Mouse (Mus musculus) limb, embryonic 14.5 days (tissue): ENCODE results near the gene Tpi1. TPM values are rescaled to one million over a fixed set of nuclear protein-coding genes. Genes with fewer than 3 reads are reported as not detected.
"Not testable (repeated sequence)": the region's sequence is repeated elsewhere in the genome, so short reads cannot be mapped to it uniquely, and the experiment has no call there.

Experiments
- ATAC-seq: fragments of 200-750 bp; cut with Nextera tagmentation; 2 replicates; pipeline ENCODE4 v1.8.0; 2017; ENCODE audit warnings: low read depth, moderate number of reproducible peaks, moderate TSS enrichment; ENCODE audit not compliant: low FRiP score
- DNase-seq: peaks from one replicate; pipeline ENCODE4 v3.0.0-alpha.2; 2015; ENCODE audit warnings: low spot score
- H3K27ac ChIP-seq: fragments of 300-500 bp; sonication (generic); replicated peaks from 2 replicates; pipeline ENCODE4 v1.5.1; 2014; ENCODE audit warnings: low read depth, mild to moderate bottlenecking, low read length, moderate library complexity, mixed read lengths
- H3K27me3 ChIP-seq: fragments of 300-500 bp; sonication (generic); 2 replicates; pipeline ENCODE4 v1.6.1; 2014; ENCODE audit warnings: low read length, mixed read lengths; ENCODE audit not compliant: control insufficient read depth, insufficient read depth
- H3K36me3 ChIP-seq: fragments of 300-500 bp; sonication (generic); 2 replicates; pipeline ENCODE4 v1.6.1; 2014; ENCODE audit warnings: mild to moderate bottlenecking, low read length, moderate library complexity, mixed read lengths; ENCODE audit not compliant: control insufficient read depth, insufficient read depth
- H3K4me1 ChIP-seq: fragments of 300-500 bp; sonication (generic); 2 replicates; pipeline ENCODE4 v1.6.1; 2014; ENCODE audit warnings: antibody characterized with exemption, low read length, mixed read lengths; ENCODE audit not compliant: control insufficient read depth, insufficient read depth
- H3K4me2 ChIP-seq: fragments of 300-500 bp; sonication (generic); replicated peaks from 2 replicates; pipeline ENCODE4 v1.6.1; 2014; ENCODE audit warnings: low read depth, mild to moderate bottlenecking, low read length, moderate library complexity; ENCODE audit not compliant: severe bottlenecking
- H3K4me3 ChIP-seq: fragments of 300-500 bp; sonication (generic); replicated peaks from 2 replicates; pipeline ENCODE4 v1.5.1; 2014; ENCODE audit warnings: low read length
- H3K9ac ChIP-seq: fragments of 300-500 bp; sonication (generic); 2 replicates; pipeline ENCODE4 v1.6.1; 2014; ENCODE audit warnings: mild to moderate bottlenecking, low read depth, low read length, moderate library complexity; ENCODE audit not compliant: severe bottlenecking
- H3K9me3 ChIP-seq: fragments of 300-500 bp; sonication (generic); 2 replicates; pipeline ENCODE4 v1.6.1; 2016; ENCODE audit warnings: low read length; ENCODE audit not compliant: control insufficient read depth
- POLR2A ChIP-seq: fragments of 200-500 bp; IDR thresholded peaks from 2 replicates; pipeline ENCODE4 v1.8.0; 2012; ENCODE audit warnings: inconsistent platforms, mild to moderate bottlenecking, moderate library complexity, borderline replicate concordance; ENCODE audit not compliant: insufficient read depth, insufficient read length; ENCODE audit errors: extremely low read depth
- WGBS: fragments of 180-500 bp; shearing (Covaris S2); extraction: QIAGEN DNeasy Blood & Tissue Kit; methylation state at CpG from one replicate; pipeline ENCODE4 v1.1.7; 2014; 5-methylcytosine and 5-hydroxymethylcytosine counted together
- polyA plus RNA-seq, 2 experiments: library from polyadenylated mRNA; depleted of rRNA in 1 of 2; stranded (reverse) in 1 of 2; unstranded in 1 of 2; fragments of >200 nt; fragmentation: Nextera tagmentation in 1 of 2; extraction: Ambion mirVana in 1 of 2; gene quantifications; 2 replicates each; pipeline versions ENCODE4 v1.2.1 to v1.2.3; 2012 to 2014

Tpi1 gene
- polyA plus RNA-seq, 2 experiments = 744 to 825 TPM

GRCm38 (mm10) chr6:124803061-124803460 is 11.0 kb downstream of the Tpi1 start:
- Histone ChIP-seq H3K9ac (no peak overlapping the region), H3K9me3 (no peaks in the 10 kb centered on the region), H3K27me3 (no peaks in the 10 kb centered on the region), H3K4me2 (no peak overlapping the region), H3K36me3 (no peaks in the 10 kb centered on the region), H3K4me1 (0 out of 2 replicates have a peak, but pooled peaks cover 4% of the 10 kb centered on the region), H3K27ac (no peak overlapping the region), H3K4me3 (no peak overlapping the region)
- WGBS = 84% methylated on average over 3 of the region's 3 CpGs
- no peak for ATAC-seq
- DNase-seq = no peak
- no peak for TF ChIP-seq POLR2A

GRCm38 (mm10) chr6:124802400-124802799 is 11.7 kb downstream of the Tpi1 start:
- H3K27ac ChIP-seq, H3K27me3 ChIP-seq, H3K9ac ChIP-seq, H3K9me3 ChIP-seq, H3K36me3 ChIP-seq, ATAC-seq, DNase-seq, H3K4me1 ChIP-seq: not testable (repeated sequence)
- Histone ChIP-seq H3K4me3 (0 out of 2 replicates have a peak overlapping the region, but pooled peaks have one; percentile 8), H3K4me2 (peak overlapping the region; percentile 19; the same call in 1 of the 2 replicates)
- 14% methylated on average over 5 of the region's 9 CpGs for WGBS

- TF ChIP-seq POLR2A = no peak
- H3K9ac ChIP-seq = no peak overlapping the region
- no peak for DNase-seq
- WGBS = 75% methylated on average over 2 of the region's 2 CpGs
- H3K36me3 ChIP-seq = no peaks in the 10 kb centered on the region
- H3K9me3 ChIP-seq = no peaks in the 10 kb centered on the region
- ATAC-seq = no peak
- H3K27me3 ChIP-seq = no peaks in the 10 kb centered on the region
- H3K4me3 ChIP-seq = no peak overlapping the region
- no peaks in the 10 kb centered on the region for H3K4me1 ChIP-seq
- no peak overlapping the region for H3K27ac ChIP-seq
- no peak overlapping the region for H3K4me2 ChIP-seq
Measured at GRCm38 (mm10) chr6:124796200-124796599, 17.9 kb downstream of the Tpi1 start.

GRCm38 (mm10) chr6:124795781-124796180 is 18.3 kb downstream of the Tpi1 start:
- H3K27me3 ChIP-seq = no peaks in the 10 kb centered on the region
- H3K4me3 ChIP-seq = no peak overlapping the region
- ATAC-seq = no peak
- no peak overlapping the region for H3K27ac ChIP-seq
- H3K4me2 ChIP-seq = no peak overlapping the region
- no peaks in the 10 kb centered on the region for H3K4me1 ChIP-seq
- DNase-seq = no peak
- no peaks in the 10 kb centered on the region for H3K9me3 ChIP-seq
- no peaks in the 10 kb centered on the region for H3K36me3 ChIP-seq
- 81% methylated on average over 4 of the region's 4 CpGs for WGBS
- no peak for TF ChIP-seq POLR2A
- no peak overlapping the region for H3K9ac ChIP-seq

- no peak for TF ChIP-seq POLR2A
- Histone ChIP-seq H3K27me3 (no peaks in the 10 kb centered on the region), H3K9ac (no peak overlapping the region), H3K4me2 (no peak overlapping the region), H3K27ac (no peak overlapping the region), H3K4me3 (no peak overlapping the region), H3K9me3 (no peaks in the 10 kb centered on the region), H3K36me3 (no peaks in the 10 kb centered on the region), H3K4me1 (no peaks in the 10 kb centered on the region)
- DNase-seq = no peak
- WGBS = 86% methylated on average over 3 of the region's 3 CpGs
- ATAC-seq = no peak
Measured at GRCm38 (mm10) chr6:124791911-124792310, 22.2 kb downstream of the Tpi1 start.

GRCm38 (mm10) chr6:124790121-124790520 is 24.0 kb downstream of the Tpi1 start:
- H3K4me3 ChIP-seq = no peak overlapping the region
- ATAC-seq (no peak), DNase-seq (no peak)
- no peak overlapping the region for H3K4me2 ChIP-seq
- 62% methylated on average over 4 of the region's 4 CpGs for WGBS
- H3K4me1 ChIP-seq = no peaks in the 10 kb centered on the region
- H3K27me3 ChIP-seq = no peaks in the 10 kb centered on the region
- H3K36me3 ChIP-seq = no peaks in the 10 kb centered on the region
- no peak overlapping the region for H3K27ac ChIP-seq
- no peak overlapping the region for H3K9ac ChIP-seq
- TF ChIP-seq POLR2A = no peak
- no peaks in the 10 kb centered on the region for H3K9me3 ChIP-seq
